Mouse (Mus musculus): ENCODE results near the gene Otop3.
A peak's percentile ranks its signal among the peaks of the same experiment; 100 is the strongest.
"Not testable (repeated sequence)": the region's sequence is repeated elsewhere in the genome, so short reads cannot be mapped to it uniquely, and the experiment has no call there.

Otop3 gene

GRCm38 (mm10) chr11:115366706-115367394 is 32.3 kb downstream of the Otop3 start:
- no peak for DNase-seq

DNA sequence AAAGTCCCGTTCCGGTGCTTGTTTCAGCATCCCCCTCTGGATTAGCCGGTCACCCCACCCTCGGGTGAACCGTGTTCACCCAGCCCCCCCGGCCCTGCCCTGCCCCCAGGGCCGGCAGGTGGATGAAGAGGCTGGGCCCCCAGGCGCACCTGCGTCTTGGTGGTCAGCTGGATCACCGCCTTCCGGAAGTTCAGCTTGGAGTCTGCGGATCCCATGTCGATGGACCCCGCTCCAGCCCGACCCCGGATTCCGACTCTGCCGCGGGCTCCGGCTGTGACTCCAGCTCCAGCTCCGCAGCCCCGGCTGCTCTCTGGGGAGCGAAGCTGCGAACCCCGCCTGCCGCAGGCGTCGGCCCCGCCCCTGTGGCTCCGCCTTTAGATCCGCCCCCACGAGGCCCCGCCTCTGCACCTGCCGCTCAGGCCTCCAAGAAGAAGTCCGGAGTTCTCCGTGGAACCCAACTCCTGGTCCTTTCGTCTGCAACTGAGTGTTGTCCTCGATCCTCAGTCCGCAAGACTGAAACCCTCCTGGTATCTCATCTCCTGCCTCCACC is 32.9 kb downstream of the Otop3 start, which contains the start of gene Hid1:
Hid1 (minus strand) TSS at position 362 of the 550 bp plus-strand sequence.
- DNase-seq = peak; percentile 82 to 89

- no peak for DNase-seq
Measured at GRCm38 (mm10) chr11:115370368-115370767, 35.8 kb downstream of the Otop3 start.

DNA sequence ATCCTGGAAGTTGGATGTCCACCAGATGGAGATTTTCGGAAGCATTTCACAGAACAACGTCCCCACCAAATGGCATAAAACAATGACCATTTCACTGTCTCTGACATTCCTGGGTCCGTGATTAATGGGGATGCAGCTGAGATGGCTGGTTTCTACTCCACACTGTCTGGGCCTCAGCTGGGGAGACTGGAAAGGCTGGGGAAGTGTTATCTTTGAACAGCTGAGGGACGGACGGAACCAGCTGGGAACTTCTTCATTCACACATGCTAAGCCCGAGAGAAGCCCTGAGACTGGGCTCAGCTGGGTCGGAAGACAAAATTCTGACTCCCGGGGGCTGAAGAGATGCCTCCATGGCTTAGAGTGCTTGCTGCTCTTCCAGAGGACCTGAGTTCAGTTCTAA is 36.8 kb downstream of the Otop3 start:
- no peak for DNase-seq

DNA sequence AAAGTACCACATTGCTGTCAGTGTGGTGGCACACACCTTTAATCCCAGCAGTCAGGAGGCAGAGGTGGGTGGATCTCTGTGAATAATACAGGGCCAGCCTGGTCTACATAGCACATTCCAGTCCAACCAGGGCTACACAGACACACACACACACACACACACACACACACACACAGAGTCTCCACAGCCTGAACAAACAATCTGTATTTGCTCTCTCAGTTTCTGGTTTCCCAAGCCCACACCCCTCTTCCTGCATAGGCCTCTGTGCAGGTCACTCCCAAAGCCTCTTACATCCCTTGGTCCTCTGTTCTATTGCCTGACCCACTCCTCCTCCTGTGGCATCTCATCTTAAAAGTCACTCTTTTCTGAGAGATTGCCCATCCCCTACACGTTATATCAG is 37.5 kb downstream of the Otop3 start:
- no peak for DNase-seq

DNA sequence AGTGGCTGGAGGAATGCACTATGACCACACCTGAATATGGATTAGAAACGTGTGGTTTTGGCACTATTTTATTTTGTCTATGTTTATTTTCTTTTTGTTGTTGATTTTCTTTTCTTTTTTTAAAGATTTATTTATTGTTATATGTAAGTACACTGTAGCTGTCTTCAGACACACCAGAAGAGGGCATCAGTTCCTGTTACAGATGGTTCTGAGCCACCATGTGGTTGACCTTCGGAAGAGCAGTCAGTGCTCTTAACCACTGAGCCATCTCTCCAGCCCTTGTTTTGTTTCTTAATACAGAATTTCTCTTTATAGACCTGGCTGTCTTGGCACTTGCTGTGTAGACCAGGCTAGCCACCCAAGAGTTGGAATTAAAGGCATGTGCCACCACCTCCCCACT is 38.2 kb downstream of the Otop3 start:
- no peak for DNase-seq

GRCm38 (mm10) chr11:115373805-115374694 is 39.5 kb downstream of the Otop3 start:
- peak; percentile 47 to 50 for DNase-seq

DNA sequence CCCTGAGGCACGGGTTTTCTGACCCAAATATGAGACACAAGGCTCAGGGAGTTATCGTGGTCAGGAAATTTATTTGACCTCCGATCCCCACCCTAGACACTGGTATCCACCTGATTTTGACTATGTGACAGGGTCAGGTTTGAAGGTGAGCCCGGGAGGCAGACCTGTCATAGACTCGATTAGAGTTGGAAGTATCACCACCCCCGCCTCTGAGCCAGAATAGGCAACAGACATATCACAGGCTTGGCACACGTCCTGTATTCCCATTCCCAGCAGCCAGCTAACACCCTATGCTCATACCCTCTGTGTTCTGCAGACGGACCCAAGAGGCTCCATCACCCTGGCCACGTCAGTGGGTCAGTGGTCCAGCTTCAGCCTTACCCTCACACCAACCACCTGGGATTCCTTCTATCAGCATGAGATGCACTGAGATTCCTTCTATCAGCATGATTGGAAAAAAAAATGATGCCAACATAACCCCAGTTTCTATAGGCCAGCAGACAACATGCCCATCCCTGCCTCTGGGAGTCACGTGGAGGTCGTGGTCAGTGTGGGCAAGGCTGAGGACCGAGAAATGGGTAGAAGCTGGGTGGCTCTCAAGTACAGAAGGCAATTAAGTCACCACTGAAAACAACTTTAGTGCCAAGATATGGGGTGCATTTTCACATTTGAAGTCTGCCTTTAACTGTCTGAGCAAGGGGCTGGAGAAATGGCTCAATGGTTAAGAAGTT is 40.3 kb downstream of the Otop3 start:
- no peak for DNase-seq

DNA sequence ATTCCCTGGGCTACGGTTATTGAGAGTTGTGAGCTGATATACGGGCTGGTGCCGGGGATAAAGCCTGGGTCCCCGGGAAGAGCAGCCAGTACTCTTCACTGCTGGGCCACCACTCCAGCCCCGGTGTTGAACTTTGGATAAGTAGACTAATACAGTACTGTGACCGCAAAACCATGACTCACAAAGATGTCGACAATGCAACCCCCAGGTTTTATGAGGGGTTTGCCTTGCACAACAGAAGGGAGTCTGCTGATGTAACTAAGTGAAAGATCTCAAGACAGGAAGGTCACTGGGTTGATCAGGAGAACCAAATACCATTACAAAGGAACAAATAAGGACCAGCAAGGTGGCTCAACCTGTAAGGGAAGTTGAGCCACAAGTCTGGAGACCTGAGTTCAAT is 42.2 kb downstream of the Otop3 start:
- DNase-seq = no peak

- no peak for DNase-seq
Measured at GRCm38 (mm10) chr11:115377254-115377653, 42.7 kb downstream of the Otop3 start.

DNA sequence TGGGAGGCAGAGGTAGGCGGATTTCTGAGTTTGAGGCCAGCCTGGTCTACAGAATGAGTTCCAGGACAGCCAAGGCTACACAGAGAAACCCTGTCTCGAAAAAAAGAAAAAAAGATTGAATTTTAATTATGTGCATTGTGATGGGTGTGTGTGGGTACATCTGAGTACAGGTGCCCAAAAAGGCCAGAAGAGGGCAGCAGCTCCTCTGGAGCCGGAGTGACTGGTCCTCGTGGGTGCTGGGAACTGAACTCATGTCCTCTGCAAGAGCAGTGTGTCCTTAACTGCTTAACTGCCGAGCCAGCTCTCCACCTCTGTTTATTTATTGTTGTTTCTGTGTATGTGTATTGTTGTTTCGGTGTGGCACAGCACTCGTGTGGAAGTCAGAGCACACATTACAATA is 43.3 kb downstream of the Otop3 start:
- no peak for DNase-seq

DNA sequence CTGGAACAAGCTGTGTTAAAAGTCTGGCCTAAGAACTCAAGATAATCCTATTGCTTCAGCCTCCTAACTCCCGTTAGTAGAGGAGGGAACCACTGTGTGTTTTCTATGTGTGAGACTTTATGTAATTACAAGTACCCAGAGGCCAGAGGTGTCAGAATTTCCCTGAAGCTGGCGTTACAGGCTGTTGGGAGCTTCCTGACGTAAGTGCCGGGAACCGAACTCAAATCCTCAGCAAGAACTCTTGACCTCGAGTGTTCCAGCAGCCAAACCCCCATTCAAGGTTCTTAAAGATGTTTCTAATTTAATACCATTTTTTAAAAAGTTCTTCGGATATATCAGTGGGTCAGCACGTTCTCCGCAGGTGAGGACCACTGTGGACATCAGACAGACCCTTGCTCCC is 46.7 kb downstream of the Otop3 start:
- DNase-seq = no peak

- DNase-seq = peak; percentile 92
Measured at GRCm38 (mm10) chr11:115381743-115382539, 47.4 kb downstream of the Otop3 start, which contains the start of gene Cdr2l. Cdr2l (plus strand) TSS chr11:115381916.

- DNase-seq = no peak
Measured at GRCm38 (mm10) chr11:115382891-115383290, 48.4 kb downstream of the Otop3 start.

GRCm38 (mm10) chr11:115383701-115384474 is 49.4 kb downstream of the Otop3 start:
- no peak for DNase-seq

- no peak for DNase-seq
Measured at GRCm38 (mm10) chr11:115384587-115384986, 50.1 kb downstream of the Otop3 start.

DNA sequence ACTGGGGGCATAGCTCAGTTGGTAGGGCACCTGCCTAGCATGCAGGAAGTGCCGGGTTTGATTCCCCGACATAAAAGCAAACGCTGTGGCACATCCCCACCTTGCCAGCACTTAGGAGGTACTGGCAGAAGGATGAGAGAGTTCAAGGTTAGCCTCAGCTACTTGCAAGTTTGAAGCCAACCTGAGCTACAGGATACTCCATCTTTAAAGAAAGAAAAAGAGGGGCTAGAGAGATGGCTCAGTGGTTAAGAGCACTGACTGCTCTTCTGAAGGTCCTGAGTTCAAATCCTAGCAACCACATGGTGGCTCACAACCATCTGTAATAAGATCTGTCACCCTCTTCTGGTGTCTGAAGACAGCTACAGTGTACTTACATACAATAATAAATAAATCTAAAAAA is 52.3 kb downstream of the Otop3 start:
- not testable (repeated sequence) for DNase-seq

GRCm38 (mm10) chr11:115391358-115391757 is 56.8 kb downstream of the Otop3 start:
- DNase-seq = no peak

DNA sequence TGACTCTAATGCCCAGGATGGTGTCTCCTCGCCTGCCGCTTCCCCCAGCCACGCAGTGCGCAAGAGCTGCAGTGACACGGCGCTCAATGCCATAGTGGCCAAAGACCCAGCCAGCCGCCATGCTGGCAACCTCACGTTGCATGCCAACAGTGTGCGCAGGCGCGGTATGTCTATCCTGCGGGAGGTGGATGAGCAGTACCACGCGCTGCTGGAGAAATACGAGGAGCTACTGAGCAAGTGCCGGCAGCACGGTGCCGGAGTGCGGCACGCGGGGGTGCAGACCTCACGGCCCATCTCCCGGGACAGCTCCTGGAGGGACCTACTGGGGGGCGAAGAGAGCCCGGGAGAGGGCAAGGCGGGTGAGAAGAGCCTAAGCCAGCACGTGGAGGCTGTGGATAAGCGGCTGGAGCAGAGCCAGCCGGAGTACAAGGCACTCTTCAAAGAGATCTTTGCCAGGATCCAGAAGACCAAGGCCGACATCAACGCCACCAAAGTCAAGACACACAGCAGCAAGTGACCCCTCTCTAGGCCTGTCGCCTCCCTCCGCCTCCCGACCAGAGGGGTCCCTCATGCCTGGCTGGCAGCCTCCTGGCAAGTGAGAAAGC is 59.3 kb downstream of the Otop3 start:
- DNase-seq = no peak

Data from kidney, adult 8-10 months (tissue).